Mouse (Mus musculus) activated CD4-positive, CD25-positive, alpha-beta regulatory T cell (primary cell): ENCODE data around the gene Abca3. TPM values are rescaled to one million over a fixed set of nuclear protein-coding genes. Genes with fewer than 3 reads are reported as not detected.

ENCODE experiments used
- polyA plus RNA-seq, 2 experiments: library from polyadenylated mRNA; unstranded; fragments of 100-300 nt; shearing (Covaris generic); gene quantifications; one replicate each; pipeline ENCODE4 v1.2.1; 2017

Gene Abca3
- polyA plus RNA-seq = 10 to 100 TPM; 11.1 to 24.7 TPM

DNA sequence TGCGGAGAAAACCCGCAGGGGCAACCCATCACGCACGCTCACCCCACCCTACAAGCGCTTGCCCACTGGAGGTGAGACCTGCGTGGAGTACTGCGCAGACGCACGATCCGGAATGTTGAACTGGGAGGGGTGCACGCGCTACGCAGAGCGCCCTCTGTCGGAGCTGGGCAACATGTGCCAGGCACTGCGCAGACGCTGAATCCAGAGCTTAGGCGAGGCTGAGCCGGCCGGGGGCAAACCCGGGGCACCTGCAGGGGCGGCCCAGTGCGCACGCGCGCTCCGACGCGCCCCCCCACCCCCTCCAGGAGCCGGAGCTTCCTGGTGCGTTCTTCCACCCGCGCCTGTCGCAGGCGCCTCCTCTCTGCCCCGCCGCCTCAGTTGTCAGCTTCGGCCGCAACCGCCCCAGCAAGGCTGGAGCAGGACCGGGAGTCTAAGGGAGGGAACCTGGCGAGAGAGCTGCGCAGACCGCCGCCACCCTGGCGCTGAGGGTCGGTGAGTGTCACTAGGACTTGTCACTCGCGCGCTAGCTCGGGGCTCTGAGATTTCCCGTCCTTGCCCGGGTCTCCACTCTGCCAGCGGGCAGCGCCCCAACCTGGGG lies at the start of gene Abca3:
Gene Abca3 (plus strand): TSS at position 191 of the 598 bp plus-strand sequence.

DNA sequence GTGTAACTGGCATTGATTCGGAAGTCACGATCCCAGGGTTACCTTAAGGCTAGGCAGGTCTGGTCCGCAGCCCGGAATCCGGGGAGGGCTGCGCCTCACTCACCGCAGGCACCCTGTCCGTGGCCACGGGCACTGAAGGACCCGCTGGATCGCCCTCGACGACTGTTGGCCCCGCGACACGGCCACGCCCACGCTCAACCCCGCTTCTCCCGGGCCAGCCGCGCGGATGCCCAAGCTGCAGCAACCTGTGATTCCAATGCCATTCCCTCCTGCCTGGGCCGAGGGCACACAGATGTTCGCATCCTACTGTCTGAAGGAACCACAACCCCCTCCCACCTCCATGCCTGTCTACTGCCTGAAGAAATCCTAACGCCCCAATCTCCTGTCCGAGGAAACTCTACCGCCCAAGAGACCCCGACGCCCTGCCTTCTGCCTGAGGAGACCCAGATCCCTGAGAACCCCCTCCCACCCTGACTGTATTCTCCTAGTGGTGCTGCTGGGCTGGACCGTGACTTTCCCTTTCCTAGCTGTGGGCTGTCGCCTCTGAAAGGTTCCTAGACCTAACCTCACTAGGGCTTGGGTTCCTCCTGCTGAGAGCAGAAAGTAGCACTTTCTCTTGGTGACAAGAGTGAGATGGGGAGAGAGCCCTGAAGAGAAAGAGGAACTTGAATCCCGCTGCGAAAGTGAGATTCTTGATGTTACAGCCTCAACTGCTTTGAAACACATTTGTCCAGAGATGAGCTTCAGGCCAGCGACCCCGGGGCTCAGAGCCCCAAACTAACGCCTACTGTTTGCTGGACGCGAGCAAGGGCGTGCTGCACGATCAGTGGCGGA lies 607 bp upstream of the Abca3 start, which contains the start of gene Abca17:
Gene Abca17 (minus strand): TSS at position 143 of the 834 bp plus-strand sequence.

DNA sequence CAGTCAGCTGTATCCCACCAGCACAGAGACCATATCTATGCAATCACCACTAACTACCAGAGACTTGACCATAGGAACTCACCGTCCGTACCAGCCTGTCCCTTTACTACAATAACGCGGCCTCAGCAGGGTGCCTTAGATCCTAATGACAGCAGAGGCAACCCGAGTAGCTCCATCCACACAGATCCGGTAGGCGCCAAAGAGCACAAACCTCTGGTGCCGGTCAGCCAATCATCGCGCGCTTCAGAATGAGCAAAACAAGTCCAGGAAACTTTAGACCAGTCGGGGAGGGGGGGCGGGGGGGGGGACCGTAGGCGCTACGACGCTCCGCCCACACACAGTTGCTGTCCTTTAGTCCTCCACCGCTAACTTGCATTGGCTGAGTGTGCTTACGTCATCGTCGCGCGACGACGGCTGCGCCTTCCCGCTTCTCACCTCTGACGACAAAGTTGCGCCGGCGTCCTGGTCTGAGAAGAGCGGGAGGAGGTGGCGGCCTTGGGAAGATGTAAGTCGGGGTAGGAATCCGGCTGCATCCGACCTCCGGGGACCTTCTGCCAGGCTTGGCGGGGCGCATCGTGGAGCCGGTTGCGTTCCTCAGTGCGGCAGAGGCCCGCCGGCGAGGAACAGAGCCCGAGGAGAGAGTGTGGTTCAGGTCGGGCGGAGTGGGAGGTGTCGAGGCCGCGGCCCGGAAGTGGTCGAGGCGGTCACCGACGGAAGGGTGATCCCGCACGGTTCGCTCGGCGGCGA lies 62.7 kb downstream of the Abca3 start, which contains the start of gene Rnps1:
Gene Rnps1 (plus strand): TSS at position 336 of the 747 bp plus-strand sequence.

DNA sequence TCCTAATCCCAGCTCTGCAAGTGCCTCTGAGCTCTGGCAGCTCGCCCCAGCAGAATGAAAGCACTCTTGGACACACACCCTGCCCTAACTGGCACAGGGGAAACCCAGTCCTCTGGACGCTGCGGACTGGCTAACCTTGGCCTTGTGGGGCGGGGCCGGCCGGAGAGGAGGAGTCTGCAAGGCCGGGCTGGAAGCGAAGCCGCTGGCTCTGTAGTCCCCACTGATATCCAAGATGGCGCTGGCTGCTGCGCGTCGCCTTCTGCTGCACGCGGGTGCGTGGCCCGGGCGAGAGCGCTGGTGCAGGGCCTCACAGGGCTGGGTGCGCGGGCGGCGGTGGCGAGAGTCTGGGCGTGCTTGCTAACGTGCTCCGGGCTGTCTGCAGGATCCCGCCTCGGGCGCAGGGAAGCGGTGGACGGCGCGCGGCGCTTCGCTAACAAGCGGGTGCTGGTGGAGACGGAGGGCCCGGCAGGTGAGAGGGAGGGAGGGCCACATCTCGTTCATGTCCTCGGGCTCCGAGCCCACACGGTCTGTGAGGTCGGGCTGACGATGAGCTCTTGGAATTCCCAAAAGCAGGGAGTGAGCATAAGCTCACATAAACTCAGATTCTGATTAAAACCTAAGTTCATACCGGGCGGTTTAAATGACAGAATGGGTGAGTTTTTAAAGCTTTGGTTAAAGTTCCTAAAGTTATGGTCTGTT lies 74.9 kb downstream of the Abca3 start, which contains the start of gene Eci1:
Gene Eci1 (plus strand): TSS at position 171 of the 699 bp plus-strand sequence.

DNA sequence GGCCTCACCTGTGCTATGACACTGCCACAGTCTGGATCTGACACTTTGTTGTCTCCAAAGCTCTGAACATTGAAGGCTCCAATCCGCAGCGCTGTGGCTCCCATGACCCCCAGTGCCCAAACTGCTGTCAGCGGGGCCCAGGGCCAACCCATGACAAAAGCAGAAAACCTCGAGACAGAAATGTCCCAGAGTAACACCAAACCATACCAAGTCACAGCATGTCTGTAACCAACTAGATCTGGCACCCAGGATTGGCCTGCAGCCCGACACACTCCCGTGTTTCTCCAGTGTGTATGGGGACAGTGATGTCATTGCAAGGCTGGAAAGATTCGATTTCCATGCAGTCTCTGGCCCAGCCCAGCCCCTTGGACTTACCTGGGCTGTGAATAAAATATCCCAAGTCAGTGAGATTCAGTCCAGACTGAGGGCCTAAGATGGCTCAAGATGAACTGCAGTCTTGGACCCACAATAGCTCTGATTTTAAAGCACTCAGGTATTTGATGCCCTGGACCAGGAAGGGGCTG lies 90.9 kb downstream of the Abca3 start, which contains the start of gene Dnase1l2:
Gene Dnase1l2 (minus strand): TSS at position 474 of the 524 bp plus-strand sequence.

Other genes with a start within 250 kb of the Abca3 start
- 10 to 100 TPM; 41.3 to 43.6 TPM for gene Pdpk1, start 201.0 kb upstream of the Abca3 start, polyA plus RNA-seq
- 10 to 100 TPM; 39.6 to 47.9 TPM for gene Amdhd2, start 188.2 kb upstream of the Abca3 start, polyA plus RNA-seq
- gene Atp6v0c, start 182.2 kb upstream of the Abca3 start, polyA plus RNA-seq = 100 to 1,000 TPM; 307 to 321 TPM
- 1 to 10 TPM in 1 of 2 experiments, under 1 TPM in 1; 0.73 to 1.3 TPM for gene Tbc1d24, start 146.4 kb upstream of the Abca3 start, polyA plus RNA-seq
- under 1 TPM; 0.04 to 0.10 TPM for gene Ntn3, start 142.4 kb upstream of the Abca3 start, polyA plus RNA-seq
- 1 to 10 TPM; 3.5 to 4.6 TPM for gene Tedc2, start 131.1 kb upstream of the Abca3 start, polyA plus RNA-seq
- 1 to 10 TPM; 7.7 to 8.0 TPM for gene Ccnf, start 100.5 kb upstream of the Abca3 start, polyA plus RNA-seq
- under 1 TPM in 1 of 2 experiments, not detected in 1; 0.20 TPM for gene Abca17, start 882 bp upstream of the Abca3 start, polyA plus RNA-seq
- 100 to 1,000 TPM; 176 to 205 TPM for gene Rnps1, start 62.6 kb downstream of the Abca3 start, polyA plus RNA-seq
- 10 to 100 TPM; 55.9 to 97.4 TPM for gene Eci1, start 74.7 kb downstream of the Abca3 start, polyA plus RNA-seq
- 1 to 10 TPM; 1.7 to 4.9 TPM for gene Dnase1l2, start 91.2 kb downstream of the Abca3 start, polyA plus RNA-seq
- 10 to 100 TPM; 70.0 to 73.0 TPM for gene E4f1, start 118.4 kb downstream of the Abca3 start, polyA plus RNA-seq
- gene Pgp, start 118.4 kb downstream of the Abca3 start, polyA plus RNA-seq = 10 to 100 TPM; 40.8 to 46.2 TPM
- not detected for gene Bricd5, start 121.9 kb downstream of the Abca3 start, polyA plus RNA-seq
- 10 to 100 TPM; 21.0 to 27.6 TPM for gene Mlst8, start 127.1 kb downstream of the Abca3 start, polyA plus RNA-seq
- gene Caskin1, start 136.7 kb downstream of the Abca3 start, polyA plus RNA-seq = under 1 TPM; 0.12 to 0.76 TPM
- 10 to 100 TPM; 64.2 to 74.9 TPM for gene Traf7, start 176.0 kb downstream of the Abca3 start, polyA plus RNA-seq
- gene Rab26, start 182.3 kb downstream of the Abca3 start, polyA plus RNA-seq = 10 to 100 TPM in 1 of 2 experiments, 1 to 10 TPM in 1; 6.7 to 13.8 TPM
- gene Pkd1, start 197.9 kb downstream of the Abca3 start, polyA plus RNA-seq = 10 to 100 TPM; 25.4 to 40.3 TPM